Mouse (Mus musculus) heart, postnatal 0 days (tissue): Measurements from ENCODE around the gene Dpm3.

Experiments
- CTCF ChIP-seq: IDR thresholded peaks from 2 replicates; pipeline ENCODE4 v1.5.1; 2016; ENCODE audit warnings: antibody characterized with exemption, control low read depth, low read depth
- EP300 ChIP-seq: IDR thresholded peaks from 2 replicates; pipeline ENCODE4 v1.6.1; 2016; ENCODE audit warnings: antibody characterized with exemption, low read depth

- TF ChIP-seq EP300: no peak
- TF ChIP-seq CTCF: no peak
Observed at GRCm38 (mm10) chr3:89209731-89210130, 49.4 kb upstream of the Dpm3 start.
